2 mouse cellular contexts compared by ENCODE assay signal in the genomic region with DNA sequence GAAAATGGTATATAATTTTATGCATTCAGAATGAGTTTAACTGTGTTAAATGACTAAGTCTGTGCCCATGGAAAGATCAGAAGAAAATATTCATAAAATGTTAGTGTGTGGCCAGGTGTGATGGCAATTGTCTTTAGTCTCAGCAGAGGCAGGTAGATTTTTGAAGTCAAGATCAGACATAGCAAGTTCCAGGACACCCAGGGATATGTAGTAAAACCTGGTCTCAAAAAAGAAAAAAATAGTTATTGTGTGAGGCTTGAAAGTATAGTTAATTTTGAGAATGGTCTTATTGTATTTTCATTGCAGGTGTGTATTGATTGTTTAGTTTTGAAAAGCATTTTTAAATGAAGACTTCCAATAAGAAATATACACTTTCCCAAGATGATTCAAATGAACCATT.
TF ChIP-seq lines count a peak whose summit lies in the region.

No protein-coding gene starts in this region.

TF ChIP-seq in CH12.LX, 34 proteins besides CTCF, POLR2A, EP300 and RAD21 (continued from another document):
- TF ChIP-seq CHD2 (IDR thresholded peaks at IDR 0.05; ENCODE audit: low read length) (no peak), ELF1 (IDR thresholded peaks at IDR 0.05; ENCODE audit: low read depth, low read length) (no peak), CHD1 (IDR thresholded peaks at IDR 0.05; ENCODE audit: low read depth, low read length) (peak; percentile 73), PAX5 (IDR thresholded peaks at IDR 0.05; ENCODE audit: low read length) (no peak), SIN3A (IDR thresholded peaks at IDR 0.05; ENCODE audit: low read length) (peak; percentile 73), MEF2A (IDR thresholded peaks at IDR 0.05; ENCODE audit: borderline replicate concordance, low read depth, low read length) (no peak), JUN (IDR thresholded peaks at IDR 0.05; ENCODE audit: insufficient read depth, low read depth, low read length) (no peak), ZMIZ1 (IDR thresholded peaks at IDR 0.05; ENCODE audit: low read depth, low read length) (no peak), ZNF384 (IDR thresholded peaks at IDR 0.05; ENCODE audit: low read depth, low read length) (no peak), NRF1 (IDR thresholded peaks at IDR 0.05; ENCODE audit: low read depth, low read length) (no peak), SMC3 (IDR thresholded peaks at IDR 0.05; ENCODE audit: low read depth, low read length) (no peak), MAX (IDR thresholded peaks at IDR 0.05; ENCODE audit: low read length) (no peak), JUND (conservative IDR thresholded peaks at IDR 0.05; ENCODE audit: low read depth, low read length) (no peak), KAT2A (IDR thresholded peaks at IDR 0.05; ENCODE audit: insufficient replicate concordance, low read length) (0 out of 2 replicates have a peak, but pooled peaks have one; percentile 24), TBP (conservative IDR thresholded peaks at IDR 0.05; ENCODE audit: low read depth, low read length) (no peak), RCOR1 (conservative IDR thresholded peaks at IDR 0.05; ENCODE audit: low read depth, low read length) (no peak), NELFE (IDR thresholded peaks at IDR 0.05; ENCODE audit: low read depth, low read length) (no peak)
TF ChIP-seq in CH12.LX: peak in this region for 3.

TF ChIP-seq in MEL, 35 proteins besides CTCF, POLR2A, EP300 and RAD21 (continued from another document):
- TF ChIP-seq UBTF (IDR thresholded peaks at IDR 0.05; ENCODE audit: borderline replicate concordance, insufficient read depth, low read depth, low read length) (no peak), E2F4 (IDR thresholded peaks at IDR 0.05; ENCODE audit: borderline replicate concordance, low read depth, low read length) (no peak), ETS1 (IDR thresholded peaks at IDR 0.05; ENCODE audit: low read depth, low read length) (no peak), NELFE (IDR thresholded peaks at IDR 0.05; ENCODE audit: low read depth, low read length) (no peak), MXI1 (IDR thresholded peaks at IDR 0.05; ENCODE audit: low read depth, low read length) (no peak), HCFC1 (IDR thresholded peaks at IDR 0.05; ENCODE audit: low read depth, low read length) (no peak), KAT2A (conservative IDR thresholded peaks at IDR 0.05; ENCODE audit: low read depth, low read length) (no peak), TBP (IDR thresholded peaks at IDR 0.05; ENCODE audit: low read depth, low read length) (no peak), TAL1 (IDR thresholded peaks at IDR 0.05; ENCODE audit: low read length) (no peak), MAX (IDR thresholded peaks at IDR 0.05; ENCODE audit: low read length) (no peak), MYB (IDR thresholded peaks at IDR 0.05; ENCODE audit: low read depth, low read length) (no peak)
